Mouse (Mus musculus) forebrain, postnatal 0 days (tissue): Measurements from ENCODE around the gene Ppp2r5b. TPM values are rescaled to one million over a fixed set of nuclear protein-coding genes. Genes with fewer than 3 reads are reported as not detected.

Experiments
- ATAC-seq: fragments of 200-750 bp; cut with Nextera tagmentation; 2 replicates; pipeline ENCODE4 v1.8.0; 2017; ENCODE audit warnings: mild to moderate bottlenecking, moderate library complexity
- DNase-seq: peaks from one replicate; pipeline ENCODE4 v3.0.0-alpha.2; 2015
- H3K27ac ChIP-seq: fragments of 300-500 bp; sonication (generic); 2 replicates; pipeline ENCODE4 v1.5.1; 2014; ENCODE audit warnings: low read depth, mild to moderate bottlenecking, antibody characterized with exemption, low read length, moderate library complexity, mixed read lengths
- H3K27me3 ChIP-seq: fragments of 300-500 bp; sonication (generic); 2 replicates; pipeline ENCODE4 v1.6.1; 2014; ENCODE audit warnings: mild to moderate bottlenecking, low read length, mixed read lengths; ENCODE audit not compliant: insufficient read depth
- H3K36me3 ChIP-seq: fragments of 300-500 bp; sonication (generic); 2 replicates; pipeline ENCODE4 v1.6.1; 2014; ENCODE audit warnings: mild to moderate bottlenecking, moderate library complexity; ENCODE audit not compliant: insufficient read depth
- H3K4me1 ChIP-seq: fragments of 300-500 bp; sonication (generic); 2 replicates; pipeline ENCODE4 v1.6.1; 2014; ENCODE audit warnings: antibody characterized with exemption; ENCODE audit not compliant: insufficient read depth
- H3K4me2 ChIP-seq: fragments of 300-500 bp; sonication (generic); 2 replicates; pipeline ENCODE4 v1.6.1; 2014; ENCODE audit warnings: low read depth, mild to moderate bottlenecking, moderate library complexity
- H3K4me3 ChIP-seq: fragments of 300-500 bp; sonication (generic); 2 replicates; pipeline ENCODE4 v1.5.1; 2014; ENCODE audit warnings: low read depth, low read length, mixed read lengths
- H3K9ac ChIP-seq: fragments of 300-500 bp; sonication (generic); 2 replicates; pipeline ENCODE4 v1.6.1; 2014; ENCODE audit warnings: mild to moderate bottlenecking
- H3K9me3 ChIP-seq: fragments of 300-500 bp; sonication (generic); 2 replicates; pipeline ENCODE4 v1.6.1; 2016; ENCODE audit warnings: low read length
- CTCF ChIP-seq: sonication (generic); IDR thresholded peaks from 2 replicates; pipeline ENCODE4 v1.5.1; 2016; ENCODE audit warnings: antibody characterized with exemption, control low read depth, low read depth
- WGBS: fragments of 180-500 bp; shearing (Covaris S2); extraction: QIAGEN DNeasy Blood & Tissue Kit; methylation state at CpG from one replicate; pipeline ENCODE4 v1.1.7; 2014; 5-methylcytosine and 5-hydroxymethylcytosine counted together
- polyA plus RNA-seq: library from polyadenylated mRNA; unstranded; fragments of >200 nt; fragmentation: Nextera tagmentation; extraction: Ambion mirVana; gene quantifications from 2 replicates; pipeline ENCODE4 v1.2.1, GENCODE M21; 2015
- total RNA-seq: library from RNA; depleted of rRNA; stranded (reverse); fragments of >200 nt; gene quantifications from 2 replicates; pipeline ENCODE4 v1.2.3, GENCODE M21; 2014; rRNA removed

The Ppp2r5b gene
- 196 and 203 TPM in 2 replicates for total RNA-seq
- polyA plus RNA-seq: 144 and 159 TPM in 2 replicates

DNA sequence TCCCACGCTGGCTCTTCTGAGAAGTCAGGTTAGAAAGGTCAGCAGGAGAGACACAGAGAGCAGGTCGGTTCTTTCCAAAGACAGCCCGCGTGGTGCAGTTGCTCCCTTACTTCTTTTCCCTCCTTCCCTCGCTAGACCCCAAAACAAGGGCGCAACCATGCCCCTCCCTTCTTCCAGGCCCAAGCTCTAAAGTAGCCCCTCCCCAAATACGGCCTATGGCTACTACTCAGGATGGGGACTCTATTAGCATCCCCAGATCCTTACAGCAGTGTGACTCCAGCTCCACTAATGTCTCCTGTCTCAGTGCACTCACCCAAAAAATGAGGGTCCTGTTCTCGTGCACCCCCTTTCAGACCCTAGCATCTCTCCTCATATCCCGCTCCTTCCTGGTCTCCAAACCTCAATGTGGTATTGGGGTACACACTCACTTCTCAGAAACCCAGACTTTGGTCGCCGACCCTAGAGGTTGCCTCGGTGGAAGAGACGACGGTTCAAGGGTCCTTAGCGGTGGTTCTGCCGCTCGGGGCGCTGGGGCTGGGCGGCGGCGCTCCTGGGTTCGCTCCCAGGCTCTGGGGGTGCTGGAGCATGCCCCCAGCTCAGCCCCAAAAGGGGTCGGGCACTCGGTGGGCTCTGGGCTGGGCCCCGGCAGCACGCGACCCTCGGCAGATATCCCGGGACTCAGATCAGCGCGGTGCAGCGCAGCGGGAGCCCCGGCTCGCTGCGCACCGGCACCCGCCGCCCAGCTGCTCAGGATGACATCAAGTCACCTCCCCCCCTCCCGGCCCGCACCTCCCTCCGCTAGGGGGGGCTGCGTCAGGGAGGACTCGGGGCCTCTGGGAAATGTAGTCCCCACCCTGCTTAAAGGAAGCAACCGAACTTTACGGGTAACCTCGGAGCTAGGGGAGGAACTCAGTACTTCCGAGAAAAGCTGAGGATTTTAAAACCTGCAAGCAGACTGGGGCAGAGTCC lies at the start of gene Ppp2r5b:
Gene Ppp2r5b (minus strand): TSS at position 789 of the 969 bp plus-strand sequence.
- H3K9me3 ChIP-seq: no peaks in the 10 kb centered on the region
- peaks cover 11% of the 10 kb centered on the region for H3K4me1 ChIP-seq
- peak within 1 kb of the TSS; percentile 84 for H3K27ac ChIP-seq
- peak; percentile 97 for ATAC-seq
- 1% methylated on average over 48 of the region's 48 CpGs for WGBS
- H3K4me2 ChIP-seq: peak within 1 kb of the TSS; percentile 92
- DNase-seq: peak; percentile 95
- no peaks in the 10 kb centered on the region for H3K27me3 ChIP-seq
- H3K36me3 ChIP-seq: peaks cover 33% of the 10 kb centered on the region
- TF ChIP-seq CTCF: peak; percentile 66
- peak within 1 kb of the TSS; percentile 69 for H3K9ac ChIP-seq
- H3K4me3 ChIP-seq: peak within 1 kb of the TSS; percentile 79

DNA sequence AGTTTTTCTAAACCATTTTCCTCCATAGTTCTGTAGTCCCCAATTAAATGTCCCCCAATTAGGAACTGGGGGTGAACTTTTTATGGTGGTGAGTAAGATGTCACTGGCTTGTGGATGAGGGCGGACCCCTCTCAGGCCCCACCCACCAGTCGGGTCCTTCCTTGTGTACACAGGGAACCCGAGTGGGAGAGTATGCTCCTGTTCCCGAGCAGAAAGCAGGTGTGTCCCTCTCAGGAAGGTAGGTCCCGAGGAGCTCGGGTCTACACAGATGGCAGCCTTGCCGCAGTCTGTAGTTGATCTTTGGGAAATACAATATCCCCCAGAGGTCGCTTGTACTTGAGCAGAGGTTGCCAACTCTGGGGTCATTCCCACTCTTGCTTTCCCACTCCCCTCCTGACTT lies 49.6 kb upstream of the Ppp2r5b start:
- Histone ChIP-seq H3K4me1 (no peaks in the 10 kb centered on the region), H3K36me3 (peaks cover 45% of the 10 kb centered on the region), H3K27ac (no peak overlapping the region), H3K9me3 (no peaks in the 10 kb centered on the region), H3K9ac (no peak overlapping the region), H3K4me2 (no peak overlapping the region), H3K4me3 (no peak overlapping the region), H3K27me3 (no peaks in the 10 kb centered on the region)
- DNase-seq: no peak
- 82% methylated on average over 8 of the region's 8 CpGs for WGBS
- no peak for ATAC-seq
- TF ChIP-seq CTCF: no peak

DNA sequence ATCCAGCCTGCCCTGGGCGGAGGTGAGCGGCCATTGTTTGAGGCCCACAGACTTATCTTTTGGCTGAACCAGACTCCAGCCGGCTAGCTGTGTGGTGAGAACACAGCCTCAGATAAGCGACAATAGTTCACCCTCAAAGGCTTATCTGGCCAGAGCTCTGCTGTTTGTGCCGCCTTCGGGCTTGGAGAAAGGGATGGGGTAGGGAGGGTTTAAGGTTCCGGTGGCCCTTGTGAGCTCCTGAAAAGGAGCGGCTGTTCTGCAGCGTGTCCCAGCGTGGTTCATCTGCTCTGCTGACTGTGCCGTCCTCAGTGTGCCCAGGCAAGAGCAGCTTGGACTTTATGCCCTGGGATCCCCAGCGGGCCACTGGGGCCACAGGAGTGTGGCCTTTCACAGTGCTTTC lies 48.8 kb upstream of the Ppp2r5b start:
- Histone ChIP-seq H3K4me3 (no peak overlapping the region), H3K27ac (no peak overlapping the region), H3K4me1 (peaks cover 4% of the 10 kb centered on the region), H3K9me3 (no peaks in the 10 kb centered on the region), H3K36me3 (peaks cover 45% of the 10 kb centered on the region), H3K9ac (no peak overlapping the region), H3K27me3 (no peaks in the 10 kb centered on the region), H3K4me2 (no peak overlapping the region)
- ATAC-seq (no peak), DNase-seq (no peak)
- WGBS: 92% methylated on average over 12 of the region's 12 CpGs
- no peak for TF ChIP-seq CTCF

DNA sequence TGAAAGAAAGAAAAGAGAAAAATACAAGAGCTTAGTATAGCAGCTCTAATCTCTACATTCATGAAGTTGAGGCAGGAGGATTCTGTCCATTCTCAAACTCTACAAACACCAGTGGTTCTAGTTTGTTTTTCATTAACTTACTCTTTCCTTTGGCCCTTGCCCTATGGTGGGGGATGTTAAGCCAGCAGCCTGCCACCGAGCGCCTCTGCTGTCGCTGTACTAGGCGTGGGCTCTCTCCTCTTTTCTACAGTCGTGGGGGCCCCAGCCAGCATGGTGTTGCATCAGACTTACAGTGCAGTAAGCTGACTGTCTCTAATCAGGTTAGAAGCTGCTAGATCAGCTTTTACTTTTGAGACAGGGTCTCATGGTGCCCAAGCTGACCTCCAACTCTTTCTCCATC lies 47.3 kb upstream of the Ppp2r5b start:
- DNase-seq: no peak
- peaks cover 18% of the 10 kb centered on the region for H3K4me1 ChIP-seq
- H3K9ac ChIP-seq: no peak overlapping the region
- H3K4me2 ChIP-seq: no peak overlapping the region
- 83% methylated on average over 5 of the region's 5 CpGs for WGBS
- no peak for ATAC-seq
- no peaks in the 10 kb centered on the region for H3K9me3 ChIP-seq
- no peak overlapping the region for H3K4me3 ChIP-seq
- TF ChIP-seq CTCF: no peak
- peaks cover 45% of the 10 kb centered on the region for H3K36me3 ChIP-seq
- no peak overlapping the region for H3K27ac ChIP-seq
- H3K27me3 ChIP-seq: no peaks in the 10 kb centered on the region

DNA sequence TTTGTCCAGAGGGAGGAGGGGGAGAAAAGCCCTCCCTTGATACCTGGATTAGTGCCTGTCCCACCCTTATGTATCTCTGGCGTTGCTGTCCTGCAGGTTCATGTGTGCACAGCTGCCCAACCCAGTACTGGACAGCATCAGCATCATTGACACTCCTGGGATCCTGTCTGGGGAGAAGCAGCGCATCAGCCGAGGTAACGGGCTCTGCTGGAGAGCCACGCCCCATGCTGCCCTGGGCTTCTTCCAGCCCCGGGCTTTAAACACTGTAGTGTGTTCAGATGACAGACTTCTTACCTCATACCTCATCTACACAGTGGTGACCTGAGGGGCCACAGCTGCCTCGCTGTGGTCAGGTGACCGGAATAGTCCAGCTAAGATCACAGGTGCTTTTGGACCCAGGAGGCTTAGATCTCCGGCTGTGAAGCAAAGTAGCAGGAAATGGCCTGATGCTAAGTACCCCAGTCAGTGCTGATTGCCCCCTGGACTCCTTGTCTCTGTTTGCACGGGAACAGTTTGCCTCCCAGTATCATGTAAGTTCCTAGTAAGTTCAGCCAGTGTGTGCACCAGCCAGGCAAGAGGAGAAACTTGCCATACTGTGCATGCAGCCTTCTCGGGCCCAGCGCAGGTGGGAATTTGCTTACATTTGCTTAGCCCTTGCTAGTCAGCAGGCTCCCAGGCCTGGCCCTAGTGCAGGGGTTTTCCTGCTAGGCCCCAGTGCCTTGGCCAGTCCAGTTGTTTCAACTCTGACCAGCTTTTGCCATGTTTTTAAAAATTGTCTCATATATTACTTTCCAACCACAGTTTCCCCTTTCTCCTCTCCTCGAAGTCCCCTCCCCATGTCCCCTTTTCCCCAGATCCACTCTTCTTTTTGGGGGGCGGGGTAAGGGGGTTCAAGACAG lies 45.7 kb upstream of the Ppp2r5b start:
- Histone ChIP-seq H3K4me1 (peaks cover 19% of the 10 kb centered on the region), H3K9ac (no peak overlapping the region), H3K9me3 (no peaks in the 10 kb centered on the region), H3K4me2 (no peak overlapping the region), H3K27me3 (no peaks in the 10 kb centered on the region), H3K36me3 (peaks cover 45% of the 10 kb centered on the region), H3K4me3 (no peak overlapping the region), H3K27ac (no peak overlapping the region)
- WGBS: 85% methylated on average over 14 of the region's 14 CpGs
- no peak for TF ChIP-seq CTCF
- no peak for ATAC-seq
- DNase-seq: no peak

DNA sequence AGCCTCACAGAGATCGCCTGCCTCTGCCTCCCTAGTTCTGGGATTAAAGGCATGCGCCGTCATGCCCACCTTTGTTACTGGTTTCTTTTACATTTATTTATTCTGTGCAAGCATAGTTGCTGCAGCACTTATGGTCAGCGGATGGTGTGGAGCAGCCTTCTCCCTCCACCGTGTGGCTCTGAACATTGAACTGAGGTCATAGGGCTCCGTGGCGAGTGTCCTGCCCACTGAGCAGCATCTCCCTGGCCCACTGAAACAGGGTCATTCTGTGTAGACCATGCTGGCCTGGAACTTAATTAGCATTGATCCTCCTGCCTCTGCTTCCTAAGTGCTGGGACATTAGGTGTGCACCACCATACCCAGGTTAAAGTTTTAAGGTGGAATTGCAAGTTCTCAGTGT lies 44.9 kb upstream of the Ppp2r5b start:
- H3K9me3 ChIP-seq: no peaks in the 10 kb centered on the region
- peaks cover 43% of the 10 kb centered on the region for H3K36me3 ChIP-seq
- DNase-seq (no peak), ATAC-seq (no peak)
- WGBS: 91% methylated on average over 7 of the region's 7 CpGs
- H3K9ac ChIP-seq: no peak overlapping the region
- H3K4me2 ChIP-seq: no peak overlapping the region
- no peak for TF ChIP-seq CTCF
- no peak overlapping the region for H3K27ac ChIP-seq
- no peaks in the 10 kb centered on the region for H3K27me3 ChIP-seq
- H3K4me1 ChIP-seq: peaks cover 25% of the 10 kb centered on the region
- no peak overlapping the region for H3K4me3 ChIP-seq
